Mouse (Mus musculus) CH12.LX (cell line): ENCODE measurements around the gene Vegfd. TPM values are rescaled to one million over a fixed set of nuclear protein-coding genes. Genes with fewer than 3 reads are reported as not detected.

ENCODE experiments used
- DNase-seq: peaks from one replicate; pipeline ENCODE4 v3.0.0-alpha.2; 2013; ENCODE audit errors: extremely low read depth
- H3K27ac ChIP-seq: 2 replicates; pipeline ENCODE4 v1.5.1; 2012; ENCODE audit warnings: low read depth, mild to moderate bottlenecking, control low read depth, moderate library complexity; ENCODE audit not compliant: insufficient read depth
- H3K27me3 ChIP-seq: replicated peaks from 2 replicates; pipeline ENCODE3; 2012; ENCODE audit warnings: inconsistent platforms
- H3K36me3 ChIP-seq, 2 experiments: replicated peaks in 1 of 2; 2 replicates each; pipeline versions ENCODE3 to v1.6.1; 2012; ENCODE audit warnings: inconsistent platforms in 1 of 2, low read length in 1 of 2, mild to moderate bottlenecking in 1 of 2, mixed read lengths in 1 of 2, moderate library complexity in 1 of 2; ENCODE audit not compliant: control insufficient read depth in 1 of 2, insufficient read depth in 1 of 2
- H3K4me1 ChIP-seq, 2 experiments: 2 replicates each; pipeline ENCODE4 v1.6.1; 2012; ENCODE audit warnings: inconsistent platforms in 1 of 2, moderate library complexity in 1 of 2; ENCODE audit not compliant: insufficient read depth in 2 of 2, control insufficient read depth in 1 of 2
- H3K4me2 ChIP-seq: 2 replicates; pipeline ENCODE4 v1.6.1; 2012; ENCODE audit warnings: low read depth, mild to moderate bottlenecking, control low read depth; ENCODE audit not compliant: poor library complexity, insufficient read depth, severe bottlenecking
- H3K4me3 ChIP-seq, 3 experiments: fragments of 150-350 bp in 1 of 3; sonication (generic) in 1 of 3; replicated peaks in 1 of 3; 2 replicates each; pipeline versions ENCODE3 to v1.5.1; 2011 to 2012; ENCODE audit warnings: low read depth in 2 of 3, low read length in 2 of 3, mild to moderate bottlenecking in 2 of 3, moderate library complexity in 2 of 3, control low read depth in 1 of 3, improper control_type of control experiment in 1 of 3, inconsistent platforms in 1 of 3, mixed read lengths in 1 of 3; ENCODE audit not compliant: poor library complexity in 1 of 3
- H3K79me2 ChIP-seq: replicated peaks from 2 replicates; pipeline ENCODE4 v1.6.1; 2012; ENCODE audit warnings: mild to moderate bottlenecking, moderate library complexity; ENCODE audit not compliant: control insufficient read depth, poor library complexity, insufficient read depth, severe bottlenecking; ENCODE audit errors: extremely low read depth
- H3K9ac ChIP-seq: 2 replicates; pipeline ENCODE4 v1.6.1; 2012; ENCODE audit warnings: low read depth, mild to moderate bottlenecking, control low read depth, moderate library complexity; ENCODE audit not compliant: insufficient read depth
- H3K9me3 ChIP-seq: replicated peaks from 2 replicates; pipeline ENCODE3; 2012; ENCODE audit warnings: low read length, inconsistent platforms, mixed read lengths
- E2F4 ChIP-seq: IDR thresholded peaks from 2 replicates; pipeline ENCODE4 v1.6.1; 2011; ENCODE audit warnings: low read depth, low read length, improper control_type of control experiment; ENCODE audit not compliant: insufficient replicate concordance
- ETS1 ChIP-seq: conservative IDR thresholded peaks from 2 replicates; pipeline ENCODE4 v1.6.1; 2012; ENCODE audit warnings: low read depth, mild to moderate bottlenecking, inconsistent platforms, low read length, improper control_type of control experiment, moderate library complexity
- JUN ChIP-seq: IDR thresholded peaks from 2 replicates; pipeline ENCODE4 v1.6.1; 2011; ENCODE audit warnings: low read depth, mild to moderate bottlenecking, low read length, improper control_type of control experiment, moderate library complexity; ENCODE audit not compliant: insufficient read depth
- KAT2A ChIP-seq: IDR thresholded peaks from 2 replicates; pipeline ENCODE4 v1.6.1; 2012; ENCODE audit warnings: low read length, improper control_type of control experiment, inconsistent platforms; ENCODE audit not compliant: insufficient replicate concordance
- MAFK ChIP-seq: IDR thresholded peaks from 2 replicates; pipeline ENCODE4 v1.6.1; 2011; ENCODE audit warnings: low read length, improper control_type of control experiment; ENCODE audit not compliant: insufficient replicate concordance
- MAX ChIP-seq: IDR thresholded peaks from 2 replicates; pipeline ENCODE4 v1.6.1; 2011; ENCODE audit warnings: low read length, improper control_type of control experiment
- MEF2A ChIP-seq: IDR thresholded peaks from 2 replicates; pipeline ENCODE4 v1.6.1; 2014; ENCODE audit warnings: low read depth, mild to moderate bottlenecking, inconsistent platforms, low read length, improper control_type of control experiment, borderline replicate concordance
- NRF1 ChIP-seq: IDR thresholded peaks from 2 replicates; pipeline ENCODE4 v1.6.1; 2014; ENCODE audit warnings: low read depth, mild to moderate bottlenecking, inconsistent platforms, low read length, improper control_type of control experiment, moderate library complexity
- POLR2A ChIP-seq: IDR thresholded peaks from 2 replicates; pipeline ENCODE4 v1.6.1; 2011; ENCODE audit warnings: low read depth, mild to moderate bottlenecking, improper control_type of control experiment, low read length
- POLR2AphosphoS2 ChIP-seq: IDR thresholded peaks from 2 replicates; pipeline ENCODE4 v1.6.1; 2011; ENCODE audit warnings: low read depth, low read length, improper control_type of control experiment
- RAD21 ChIP-seq: IDR thresholded peaks from 2 replicates; pipeline ENCODE4 v1.6.1; 2011; ENCODE audit warnings: low read depth, mild to moderate bottlenecking, low read length, improper control_type of control experiment, moderate library complexity
- RCOR1 ChIP-seq: conservative IDR thresholded peaks from 2 replicates; pipeline ENCODE4 v1.6.1; 2012; ENCODE audit warnings: low read depth, mild to moderate bottlenecking, inconsistent platforms, low read length, improper control_type of control experiment
- SIN3A ChIP-seq: IDR thresholded peaks from 2 replicates; pipeline ENCODE4 v1.6.1; 2012; ENCODE audit warnings: low read length, improper control_type of control experiment, inconsistent platforms
- SMC3 ChIP-seq: IDR thresholded peaks from 2 replicates; pipeline ENCODE4 v1.6.1; 2011; ENCODE audit warnings: low read depth, low read length, improper control_type of control experiment
- TBP ChIP-seq: conservative IDR thresholded peaks from 2 replicates; pipeline ENCODE4 v1.6.1; 2011; ENCODE audit warnings: low read depth, low read length, improper control_type of control experiment
- UBTF ChIP-seq: IDR thresholded peaks from 2 replicates; pipeline ENCODE4 v1.6.1; 2012; ENCODE audit warnings: low read depth, mild to moderate bottlenecking, inconsistent platforms, low read length, improper control_type of control experiment, moderate library complexity
- USF2 ChIP-seq: conservative IDR thresholded peaks from 2 replicates; pipeline ENCODE4 v1.6.1; 2011; ENCODE audit warnings: low read depth, low read length, improper control_type of control experiment
- ZC3H11A ChIP-seq: IDR thresholded peaks from 2 replicates; pipeline ENCODE4 v1.6.1; 2012; ENCODE audit warnings: low read depth, mild to moderate bottlenecking, inconsistent platforms, low read length, improper control_type of control experiment
- ZKSCAN1 ChIP-seq: IDR thresholded peaks from 2 replicates; pipeline ENCODE4 v1.6.1; 2012; ENCODE audit warnings: low read depth, inconsistent platforms, low read length, improper control_type of control experiment, borderline replicate concordance
- dilution Hi-C: fragments of 300-500 bp; cut with MboI; formaldehyde crosslinking; loops from 2 replicates; pipeline ENCODE4 v1.14.3; 2020; ENCODE audit warnings: low sequenced_read_pairs; ENCODE audit not compliant: extremely low pct_unique_long_range_greater_than_20kb, extremely low pct_ligation_motif_present
- in situ Hi-C: fragments of 300-500 bp; cut with MboI; formaldehyde crosslinking; loops from 3 replicates; pipeline ENCODE4 v1.14.3; 2019; ENCODE audit warnings: low sequenced_read_pairs, low pct_ligation_motif_present, low pct_unique_long_range_greater_than_20kb, mixed read lengths
- polyA plus RNA-seq: library from polyadenylated mRNA; unstranded; fragments of >175 nt; gene quantifications from 2 replicates; pipeline ENCODE4 v1.2.1, GENCODE M21; 2012; ENCODE audit warnings: low read depth; ENCODE audit not compliant: insufficient read length
- total RNA-seq, 2 experiments: library from RNA; depleted of rRNA; stranded (reverse); fragments of 300-350 nt in 1 of 2; fragments of >200 nt in 1 of 2; gene quantifications; 2 replicates each; pipeline ENCODE4 v1.2.3; 2012 to 2014

Gene Vegfd
- total and polyA plus RNA-seq, 3 experiments, result not detected

GRCm38 (mm10) chrX:164440140-164440539, 67.0 kb downstream of the Vegfd start:
- H3K9me3 ChIP-seq, result no peaks in the 10 kb centered on the region
- H3K36me3 ChIP-seq, result peaks cover 0 to 3% of the 10 kb centered on the region in 2 experiments
- in situ Hi-C loops, result no loop called here
- H3K4me1 ChIP-seq, result no peaks in the 10 kb centered on the region
- no peak overlapping the region for H3K9ac ChIP-seq
- no peak overlapping the region for H3K4me2 ChIP-seq
- no peaks in the 10 kb centered on the region for H3K27me3 ChIP-seq
- H3K4me3 ChIP-seq, result no peak overlapping the region
- dilution Hi-C loops, result no loop called here
- DNase-seq, result no peak
- H3K27ac ChIP-seq, result no peak overlapping the region
- no peak for TF ChIP-seq KAT2A
- no peak for TF ChIP-seq NRF1
- no peak for TF ChIP-seq MEF2A
- no peak for TF ChIP-seq MAX
- TF ChIP-seq UBTF, result no peak
- no peaks in the 10 kb centered on the region for H3K79me2 ChIP-seq

- Histone ChIP-seq H3K27ac (no peak overlapping the region), H3K4me3 (no peak overlapping the region), H3K27me3 (no peaks in the 10 kb centered on the region), H3K9me3 (no peaks in the 10 kb centered on the region), H3K4me2 (no peak overlapping the region), H3K36me3 (peaks cover 0 to 3% of the 10 kb centered on the region in 2 experiments), H3K79me2 (no peaks in the 10 kb centered on the region), H3K9ac (no peak overlapping the region), H3K4me1 (no peaks in the 10 kb centered on the region)
- in situ Hi-C loops (no loop called here), dilution Hi-C loops (no loop called here)
- TF ChIP-seq POLR2A (no peak), SIN3A (no peak), USF2 (no peak), TBP (no peak), ZKSCAN1 (no peak), POLR2AphosphoS2 (no peak), MAFK (no peak), ZC3H11A (no peak), SMC3 (no peak), JUN (no peak), RCOR1 (no peak), E2F4 (no peak), ETS1 (no peak), RAD21 (no peak)
- DNase-seq, result no peak
Measured at GRCm38 (mm10) chrX:164440703-164441102, 67.5 kb downstream of the Vegfd start.
